Mouse (Mus musculus) lung, postnatal 4 days (tissue): ENCODE results near the gene C1qtnf7.
A peak's percentile ranks its signal among the peaks of the same experiment; 100 is the strongest.

Experiments used
- DNase-seq, 2 experiments: peaks; one replicate each; pipeline ENCODE4 v3.0.0; 2021

The C1qtnf7 gene

DNA sequence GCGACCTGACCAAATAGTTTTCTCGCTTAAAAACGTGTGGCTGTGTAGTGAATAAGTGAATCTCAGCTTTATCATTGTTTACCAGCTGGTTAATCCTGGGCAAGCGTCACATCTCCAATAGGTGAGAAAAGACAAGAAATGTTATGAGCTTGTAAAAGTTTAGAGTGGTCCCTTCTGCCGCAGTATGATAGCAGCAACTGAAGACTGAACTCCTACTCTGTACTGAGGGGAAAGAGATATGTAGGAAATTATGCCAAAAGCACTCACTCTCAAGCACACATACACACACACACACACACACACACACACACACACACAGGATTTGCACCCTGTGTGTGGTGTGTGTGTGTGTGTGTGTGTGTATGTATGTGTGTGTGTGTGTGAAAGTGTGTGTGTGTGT is 26.2 kb downstream of the C1qtnf7 start:
- no peak for DNase-seq

DNA sequence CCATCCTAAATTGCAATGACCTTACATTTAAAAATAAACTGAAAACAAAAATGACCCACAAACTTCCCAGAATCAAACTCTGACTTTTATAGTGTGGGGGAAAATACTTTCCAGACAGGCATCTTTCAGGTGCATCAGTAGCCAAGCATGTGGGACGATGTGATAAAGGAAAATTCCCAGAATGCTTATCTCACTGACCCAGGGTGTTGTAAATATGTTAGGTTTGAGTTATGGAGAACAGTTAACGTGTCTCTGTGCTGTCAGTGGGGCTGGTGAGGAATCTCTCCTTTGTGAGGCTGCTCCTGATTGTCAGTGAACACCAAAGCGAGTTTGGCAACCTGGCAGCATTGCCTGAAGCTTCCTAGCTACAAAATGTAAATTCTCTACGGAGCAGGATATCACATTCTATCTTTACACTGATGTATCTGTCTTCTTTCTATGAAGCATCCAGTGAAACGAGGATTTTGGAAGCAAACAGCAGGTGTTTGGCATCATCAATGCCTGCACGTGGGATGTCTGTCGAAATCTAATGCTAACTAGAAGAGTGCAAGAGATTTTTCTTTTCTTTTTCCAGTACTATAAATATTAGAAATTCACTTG is 27.0 kb downstream of the C1qtnf7 start:
- DNase-seq: no peak

DNA sequence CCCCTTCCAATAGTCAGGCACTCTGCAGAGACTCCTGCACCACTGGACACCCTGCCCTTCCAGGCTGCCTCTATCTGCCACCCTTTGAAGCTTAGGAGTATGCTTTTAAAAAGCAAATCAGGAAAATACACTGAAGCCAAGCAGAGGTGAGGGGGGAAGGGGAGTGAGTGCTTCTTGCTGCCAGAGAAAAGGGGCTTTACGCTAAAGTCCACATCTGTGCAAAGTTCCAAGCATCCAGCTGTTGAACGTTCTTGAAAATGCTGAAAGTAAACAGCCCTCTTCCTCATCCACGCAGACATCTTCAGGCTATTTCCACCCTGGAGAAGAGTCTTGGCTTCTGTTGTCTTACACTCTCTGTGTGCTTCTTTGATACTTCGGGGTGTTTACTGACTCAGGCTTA is 34.6 kb downstream of the C1qtnf7 start:
- no peak for DNase-seq

DNA sequence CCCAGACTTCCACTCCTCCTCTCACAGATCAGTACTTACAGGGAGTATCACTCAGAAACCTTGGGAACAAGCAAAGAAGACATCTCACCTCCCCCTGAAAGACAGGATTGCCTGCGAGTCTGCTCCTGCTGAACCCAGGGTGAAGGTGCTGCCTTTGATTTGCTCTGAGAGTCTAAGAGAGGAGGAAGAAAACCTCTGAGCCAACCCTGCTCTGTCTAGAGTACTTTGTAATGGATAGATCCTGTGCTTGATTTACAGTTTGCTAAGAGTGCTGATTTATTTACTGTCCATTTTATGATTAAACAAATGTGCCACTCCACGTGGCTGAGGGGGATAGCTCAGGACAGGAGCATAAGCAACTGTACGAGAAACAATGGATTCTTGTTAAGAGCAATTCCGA is 35.1 kb downstream of the C1qtnf7 start:
- DNase-seq: no peak

DNA sequence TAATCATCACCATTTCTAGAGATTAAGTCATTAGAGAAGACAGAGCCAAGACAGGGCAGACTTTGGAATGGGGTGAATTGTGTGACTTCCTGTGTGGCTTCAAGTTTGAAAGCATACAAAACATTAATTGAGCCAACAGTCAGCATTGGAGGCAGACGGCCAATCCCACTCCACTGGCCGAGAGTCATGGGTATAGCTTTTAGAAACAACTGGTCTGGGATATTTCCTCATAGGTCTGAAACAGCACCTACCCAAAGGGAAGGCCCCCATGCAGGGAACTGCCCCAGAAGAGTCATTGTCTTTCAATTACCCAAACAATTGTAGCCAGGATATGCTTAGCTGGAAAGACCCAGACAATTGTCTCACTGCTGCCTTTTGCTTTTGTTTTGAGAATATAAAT is 39.5 kb downstream of the C1qtnf7 start:
- DNase-seq: peak; percentile 54 to 79

DNA sequence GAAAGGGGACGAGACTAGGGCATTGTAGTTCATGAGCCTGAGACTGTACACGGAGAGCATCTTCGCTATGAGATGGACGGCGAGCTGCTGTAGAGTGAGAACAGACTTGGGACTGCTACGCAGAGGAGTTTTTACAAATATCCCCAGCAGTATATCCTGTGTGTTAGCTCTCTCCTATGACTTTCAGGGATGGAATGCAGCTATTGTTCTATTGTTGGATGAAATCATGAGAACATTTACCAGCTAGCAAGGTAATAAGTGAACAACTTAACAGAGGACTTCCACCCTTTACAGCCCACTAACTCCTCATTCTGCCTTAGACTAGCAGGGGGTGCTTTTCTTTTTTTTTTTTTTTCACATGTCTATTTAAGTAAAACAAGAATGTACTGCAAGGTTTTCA is 40.1 kb downstream of the C1qtnf7 start:
- DNase-seq: no peak

DNA sequence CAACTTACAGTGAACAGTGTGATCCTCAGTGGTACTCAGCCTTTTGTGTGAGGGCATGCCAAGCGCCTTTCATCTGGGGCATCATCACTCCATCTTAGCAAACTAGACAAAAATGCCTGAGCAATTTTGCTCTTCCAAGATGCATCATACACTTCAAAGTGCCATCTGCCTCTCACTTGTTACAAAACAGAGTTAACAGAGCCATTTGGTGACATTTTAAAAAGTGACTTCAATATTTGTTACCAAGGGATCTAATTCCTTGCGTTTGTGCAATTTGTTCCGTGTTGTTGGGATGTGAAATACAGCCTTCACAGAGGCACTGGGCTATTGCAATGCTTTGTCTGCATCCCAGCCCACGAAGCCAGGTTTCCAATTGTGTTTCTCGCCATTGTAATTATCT is 42.1 kb downstream of the C1qtnf7 start:
- DNase-seq: no peak

DNA sequence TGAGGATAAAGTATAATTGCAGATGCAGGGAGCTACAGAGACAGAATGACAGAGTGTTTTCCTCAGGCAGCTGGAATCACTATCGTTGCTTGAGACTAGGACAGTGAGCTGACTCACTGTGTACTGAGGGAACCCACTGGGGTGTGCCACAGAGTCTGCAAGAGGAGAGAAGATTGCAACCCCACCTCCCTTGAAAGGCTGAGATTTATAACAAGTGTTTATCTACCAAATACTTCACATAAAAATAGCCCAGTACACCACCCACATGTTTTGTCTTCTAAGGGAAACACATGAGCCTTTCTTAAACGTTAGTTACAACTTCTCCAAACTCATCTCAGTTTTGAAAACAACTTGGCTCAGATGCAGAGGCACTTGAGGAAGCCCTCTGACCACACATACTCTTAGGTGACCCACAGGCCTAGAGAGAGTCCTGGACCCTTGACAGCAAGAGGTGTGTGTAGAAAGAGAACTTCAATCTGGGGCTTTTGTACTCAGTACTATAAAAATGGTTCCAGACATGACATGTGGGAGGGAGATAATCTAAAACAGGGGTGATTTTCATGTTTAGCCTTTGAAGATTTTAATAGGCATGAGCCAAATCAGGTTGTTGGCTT is 46.4 kb downstream of the C1qtnf7 start:
- DNase-seq: peak in 1 of 2 experiments; percentile 47

DNA sequence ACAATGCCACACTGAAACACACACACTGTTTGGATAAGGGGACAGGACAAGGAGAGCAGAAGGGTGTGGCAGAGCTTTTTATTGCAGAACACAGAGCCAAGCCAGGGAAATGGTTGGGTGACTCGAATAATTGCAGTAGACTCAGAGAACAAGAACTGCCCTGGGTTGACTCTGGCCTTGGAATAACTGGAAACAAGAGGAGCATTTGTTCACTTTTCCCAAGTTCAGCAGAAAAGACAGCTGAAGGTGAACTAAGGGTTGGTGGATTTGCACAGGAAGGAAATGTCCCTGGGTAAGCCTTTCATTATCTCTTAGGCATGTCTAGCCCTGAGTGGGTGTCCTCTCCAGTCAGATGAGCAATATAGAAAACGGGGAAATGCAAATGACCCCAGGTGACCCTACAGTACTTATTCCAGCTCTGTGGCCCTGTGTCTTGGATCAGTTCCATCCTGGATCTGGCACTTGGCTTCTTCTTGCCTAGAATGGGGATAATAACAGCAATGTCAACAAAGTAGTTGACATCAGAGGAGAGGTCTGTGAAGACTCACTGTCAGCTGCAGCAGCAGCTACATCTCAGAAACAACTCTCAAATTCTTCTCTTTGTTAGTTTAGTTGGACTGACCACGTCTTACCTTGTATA is 54.5 kb downstream of the C1qtnf7 start:
- peak in 1 of 2 experiments; percentile 39 for DNase-seq

DNA sequence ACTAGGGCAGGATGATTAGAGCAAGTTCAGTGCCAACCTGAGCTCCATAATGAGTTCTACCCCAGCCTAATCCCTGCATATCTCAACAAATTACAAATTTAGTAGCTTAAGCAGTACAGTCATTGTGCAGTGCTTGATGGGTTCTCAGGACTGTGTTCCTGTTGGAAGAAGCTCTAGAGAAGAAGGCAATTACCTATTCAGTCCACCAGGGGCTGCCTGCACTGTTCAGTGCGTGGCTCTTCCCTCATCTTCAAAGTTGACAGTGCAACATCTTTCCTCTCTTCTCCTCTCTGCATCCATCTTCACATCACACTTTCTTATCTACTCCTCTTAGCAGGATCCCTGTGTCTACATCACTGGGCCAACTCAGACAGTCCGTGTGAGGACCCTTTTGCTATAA is 67.5 kb downstream of the C1qtnf7 start:
- peak in 1 of 2 experiments; percentile 18 for DNase-seq

DNA sequence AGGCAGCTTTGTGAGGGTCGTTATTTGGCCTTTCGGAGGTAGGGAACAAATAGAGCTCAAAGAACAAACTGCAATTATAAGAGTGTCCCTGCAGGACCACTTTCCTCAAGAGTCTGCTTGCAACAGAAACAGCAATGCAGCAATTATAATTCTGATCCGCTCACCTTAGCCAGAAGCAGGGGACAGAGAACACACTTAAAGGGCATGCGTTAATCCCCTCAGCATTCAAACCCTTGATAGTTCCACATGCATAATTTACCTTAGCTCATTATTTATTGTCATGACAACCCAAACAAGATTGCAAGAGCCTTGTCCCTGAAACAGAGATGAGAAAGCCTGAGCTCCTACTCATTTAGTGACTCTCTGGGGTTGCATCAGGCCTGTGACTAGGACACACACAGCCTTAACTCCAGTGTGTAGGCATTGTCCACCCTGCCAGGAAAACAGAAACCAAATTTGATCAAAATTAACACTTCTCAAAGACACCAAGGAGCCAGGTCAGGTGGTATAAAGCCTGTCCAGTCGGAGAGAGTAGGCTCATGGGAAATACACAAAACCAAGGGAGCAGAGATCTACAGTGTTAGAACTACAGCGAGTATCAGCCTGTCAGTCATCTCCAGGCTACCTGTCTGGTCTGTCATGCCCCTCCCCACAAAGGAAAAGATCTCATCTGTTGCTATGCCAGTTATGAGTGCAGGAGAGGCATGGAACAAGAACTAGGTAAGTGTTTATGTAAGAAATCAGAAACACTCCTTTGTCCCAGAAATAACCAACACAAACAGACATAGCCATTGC is 68.2 kb downstream of the C1qtnf7 start:
- DNase-seq: no peak

DNA sequence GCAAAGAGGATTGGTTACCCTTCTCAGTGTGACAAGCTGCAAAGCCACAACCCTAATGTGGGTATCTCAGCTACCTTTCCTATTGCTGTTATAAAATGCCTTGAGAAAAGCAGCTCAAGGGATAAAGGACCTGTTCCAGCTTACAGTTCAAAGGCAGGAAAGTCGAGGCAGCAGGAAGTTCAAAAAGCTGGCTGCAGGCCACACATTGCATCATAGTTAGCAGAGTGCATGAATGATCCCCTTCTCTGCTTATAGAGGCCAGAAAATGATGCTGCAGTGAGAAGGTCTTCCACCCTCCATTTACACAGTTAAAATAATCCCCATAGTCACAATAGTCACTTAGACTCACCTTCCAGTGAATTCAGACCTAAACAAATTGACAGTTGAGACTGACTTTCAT is 69.1 kb downstream of the C1qtnf7 start:
- no peak for DNase-seq

DNA sequence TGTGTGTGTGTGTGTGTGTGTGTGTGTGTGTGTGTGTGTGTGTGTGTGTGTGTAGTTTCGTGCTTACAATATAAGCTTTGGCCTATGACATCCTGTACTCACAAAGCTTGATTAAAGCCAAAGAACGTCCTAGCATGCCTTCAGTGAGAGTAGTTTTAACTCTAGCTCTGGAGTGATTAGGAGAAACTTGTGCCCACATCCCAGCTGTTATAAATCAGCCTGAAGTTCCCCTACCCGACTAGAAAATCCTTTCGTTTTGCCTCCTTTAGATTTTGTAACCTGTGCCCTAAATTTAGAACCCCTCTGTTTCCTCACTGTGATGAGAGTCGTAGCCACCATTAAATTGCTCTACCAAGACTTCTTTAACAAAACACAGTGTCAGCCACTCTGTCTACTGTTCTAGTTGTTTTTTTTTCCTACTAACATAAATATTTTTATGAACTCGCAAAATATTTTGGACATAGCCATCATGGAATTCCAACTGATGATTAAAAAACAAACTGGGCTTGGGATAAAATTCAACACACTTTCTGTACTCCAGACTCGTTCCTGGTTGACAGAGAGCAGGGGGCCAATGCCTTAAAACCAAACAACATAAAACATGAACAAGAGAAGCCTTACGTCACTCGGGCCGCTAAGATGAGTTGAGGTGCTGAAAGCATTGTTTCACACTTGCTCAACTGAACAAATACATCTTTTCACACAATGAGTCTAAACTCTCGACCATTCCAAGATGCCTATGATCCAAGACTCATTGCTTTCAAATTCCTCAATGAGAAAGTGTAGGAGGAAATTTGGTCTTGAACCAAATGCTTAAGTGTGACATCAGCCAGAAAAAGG is 70.3 kb downstream of the C1qtnf7 start:
- no peak for DNase-seq

DNA sequence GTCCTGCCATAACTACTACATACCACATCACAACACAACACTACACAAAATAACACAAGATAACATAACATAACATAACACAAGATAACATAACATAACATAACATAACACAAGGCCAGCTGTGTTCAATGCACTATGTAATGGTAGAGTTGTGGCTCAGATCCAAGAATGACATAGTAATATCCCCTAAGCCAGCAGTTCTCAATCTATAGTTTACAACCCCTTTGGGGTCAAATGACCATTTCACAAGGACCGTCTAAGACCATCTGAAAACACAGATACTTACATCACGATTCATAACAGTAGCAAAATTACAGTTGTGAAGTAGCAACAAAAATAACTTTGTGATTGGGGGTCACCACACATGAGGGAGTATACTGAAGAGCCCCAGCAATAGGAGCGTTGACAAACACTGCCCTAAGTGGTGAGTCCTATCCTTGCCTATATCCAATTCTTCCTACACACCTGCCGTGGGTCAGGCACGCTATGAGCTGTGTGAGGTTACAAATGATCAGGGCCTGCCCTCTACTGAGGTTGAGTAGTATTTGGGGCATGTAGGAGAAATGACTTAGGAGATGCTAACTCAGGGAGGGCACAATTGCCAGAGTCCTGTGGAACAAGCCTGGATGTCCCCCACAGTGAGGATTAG is 73.6 kb downstream of the C1qtnf7 start:
- DNase-seq: no peak

DNA sequence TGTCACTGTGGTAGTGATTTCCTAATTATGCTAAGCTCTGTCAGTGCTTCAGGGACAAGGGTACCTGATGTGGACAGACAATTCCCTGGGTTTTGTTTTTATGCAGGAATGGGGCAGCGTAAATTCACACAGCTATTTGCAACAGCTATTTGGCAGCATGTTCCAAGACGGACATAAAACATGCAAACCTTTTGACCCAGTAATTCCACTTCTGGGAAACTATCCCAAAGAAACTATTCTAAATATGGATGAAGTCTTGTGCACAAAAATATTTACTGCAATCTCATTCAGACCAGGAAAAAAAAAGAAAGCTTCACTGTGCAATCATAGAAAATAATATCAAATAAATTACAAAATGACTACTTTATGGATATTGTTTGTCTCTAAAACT is 74.1 kb downstream of the C1qtnf7 start:
- DNase-seq: no peak

DNA sequence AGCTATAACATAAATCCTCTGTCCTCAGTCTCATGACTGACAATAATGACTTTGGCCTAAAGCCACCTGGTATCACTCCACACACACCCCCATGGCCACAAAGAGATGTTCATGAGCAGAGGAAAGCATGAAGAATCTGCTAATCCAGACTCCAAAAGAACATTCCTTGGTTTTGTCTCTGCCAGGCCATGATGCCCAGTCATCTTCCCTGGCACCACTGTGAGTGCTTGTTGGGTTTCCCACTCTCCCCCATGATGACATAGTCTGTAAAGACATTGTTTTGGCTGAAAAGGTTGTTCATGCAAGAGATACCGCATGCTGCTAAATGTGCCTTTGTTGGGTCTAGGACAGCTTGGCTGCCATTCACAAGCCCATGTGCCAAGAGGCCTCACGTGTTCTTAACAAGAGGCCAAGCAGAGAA is 75.0 kb downstream of the C1qtnf7 start:
- DNase-seq: peak in 1 of 2 experiments; percentile 58

DNA sequence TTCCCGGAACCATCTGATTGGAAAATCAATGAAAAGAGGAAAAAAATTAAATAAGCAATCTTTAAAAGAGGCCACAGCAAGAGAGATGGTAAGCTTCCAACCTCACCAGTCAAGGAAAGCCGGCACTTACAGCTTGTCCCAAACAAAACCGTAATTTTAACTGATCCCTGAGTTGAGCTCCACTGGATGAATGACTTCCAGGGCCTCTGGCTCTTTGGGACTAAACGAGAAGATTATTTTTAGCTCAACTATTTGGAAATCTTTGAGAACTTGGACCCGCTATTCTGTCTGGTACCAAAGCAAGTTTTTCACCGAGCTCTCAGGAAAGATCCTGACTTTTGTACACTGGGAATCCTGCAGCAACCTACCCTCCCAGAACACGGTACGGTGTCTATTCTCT is 86.3 kb downstream of the C1qtnf7 start:
- DNase-seq: no peak

DNA sequence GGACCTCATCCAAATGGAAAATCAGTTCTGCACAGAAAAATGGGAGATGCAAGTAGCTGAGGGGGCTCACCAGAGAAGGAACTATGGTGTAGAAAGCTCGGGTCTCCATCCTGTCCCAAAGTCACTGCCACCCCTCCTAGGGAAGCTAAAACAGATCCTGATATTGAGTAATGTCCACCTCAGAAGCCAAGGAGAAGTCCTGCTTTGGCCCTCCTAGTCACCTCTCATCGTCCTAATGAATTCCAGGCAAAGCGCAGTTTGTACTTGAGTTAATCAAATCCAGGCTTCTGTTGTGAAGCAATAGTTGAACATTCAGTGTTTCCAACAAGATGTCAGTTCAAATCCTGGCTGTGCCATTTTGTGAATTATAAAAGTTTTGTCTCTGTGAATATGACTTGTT is 87.2 kb downstream of the C1qtnf7 start:
- no peak for DNase-seq

DNA sequence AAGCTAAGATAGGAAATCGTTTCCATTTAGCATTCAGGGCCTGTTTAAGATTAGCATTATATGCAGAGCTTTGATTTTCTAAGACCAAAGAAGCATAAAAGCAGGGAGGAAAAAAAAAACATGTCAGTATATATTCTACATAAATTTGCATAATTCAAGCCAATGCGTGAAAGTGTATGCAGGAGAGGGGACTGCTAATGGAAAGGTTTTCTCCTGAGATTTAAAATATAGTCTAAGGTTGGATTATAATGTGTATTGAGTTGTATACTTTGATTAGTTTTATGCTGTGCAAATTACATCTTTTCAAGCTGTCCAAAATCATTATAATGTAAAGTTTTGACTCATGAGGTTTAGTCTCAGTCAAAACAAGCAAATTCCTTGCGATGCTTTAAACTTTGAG is 88.2 kb downstream of the C1qtnf7 start:
- no peak for DNase-seq

DNA sequence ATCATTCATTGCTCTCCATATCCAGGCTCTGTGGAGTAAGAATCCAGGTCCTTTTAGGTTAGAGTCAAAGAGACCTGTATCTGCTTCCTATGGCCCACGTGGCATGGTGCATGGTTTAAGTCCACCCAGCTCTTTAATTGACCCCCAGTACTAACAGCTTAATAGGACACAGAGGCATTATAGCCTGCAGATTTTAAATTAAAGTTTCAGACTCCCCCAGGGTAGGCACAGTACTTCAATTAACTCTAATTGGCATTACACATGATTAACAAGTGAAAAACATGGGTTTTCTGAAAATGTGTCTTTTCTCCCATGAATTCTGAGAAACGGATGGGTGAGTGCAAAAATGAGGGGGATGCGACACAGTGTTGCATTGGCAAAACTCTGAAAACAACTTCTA is 92.7 kb downstream of the C1qtnf7 start:
- no peak for DNase-seq

DNA sequence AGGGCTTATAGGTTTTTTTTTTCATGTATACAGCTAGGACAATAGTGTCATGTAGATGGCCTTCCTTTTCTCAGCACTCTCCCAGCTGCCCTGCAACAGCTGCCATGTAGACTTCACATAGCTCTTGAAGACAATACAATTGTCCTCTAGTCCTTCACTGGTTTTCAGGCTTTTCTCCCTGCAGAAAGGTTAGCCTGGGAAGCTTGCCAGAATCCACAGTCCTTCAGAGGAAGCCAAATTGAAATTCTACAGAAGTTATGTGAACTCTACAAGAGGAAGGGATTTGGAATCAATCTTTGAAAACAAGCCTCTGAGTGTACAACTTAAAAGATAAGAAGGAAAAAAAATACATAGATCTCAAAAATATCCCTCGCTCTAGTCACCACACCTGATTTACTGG is 94.4 kb downstream of the C1qtnf7 start:
- DNase-seq: no peak

DNA sequence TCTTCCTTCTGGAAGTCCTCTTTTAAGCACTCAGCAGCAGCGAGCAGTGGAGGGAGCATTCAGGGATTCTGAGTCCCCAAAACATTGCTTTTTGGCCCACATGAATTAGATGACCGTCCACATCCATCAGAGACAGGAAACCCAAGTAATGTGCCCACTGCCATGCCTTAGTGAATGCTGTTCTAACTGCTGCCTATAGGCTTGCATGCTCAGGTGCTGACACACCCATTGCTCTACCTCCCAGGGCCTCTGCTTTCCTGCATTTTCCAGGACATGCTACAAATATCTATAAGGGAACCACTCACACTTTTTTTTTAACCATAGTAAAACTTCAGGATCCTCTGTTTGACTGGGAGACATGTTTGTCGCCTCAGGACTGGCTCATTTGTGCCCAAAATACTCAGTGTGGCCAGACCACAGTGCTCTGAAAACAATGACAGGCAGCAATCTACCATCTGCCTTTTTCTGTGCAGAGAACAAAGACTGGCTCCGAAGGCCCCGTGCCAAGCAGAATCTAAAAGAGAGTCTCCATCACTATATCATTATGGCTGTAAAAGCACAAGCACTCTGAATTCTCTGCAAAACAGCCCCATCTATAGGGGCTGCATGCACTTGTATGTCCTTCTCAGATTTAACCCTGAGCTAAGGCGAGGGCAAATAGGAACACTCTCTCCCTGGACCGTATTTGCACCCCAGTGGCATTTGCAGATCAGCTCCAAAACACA is 106.4 kb downstream of the C1qtnf7 start:
- no peak for DNase-seq
